Mouse (Mus musculus): ENCODE data around the gene Wwc2. TPM values are rescaled to one million over a fixed set of nuclear protein-coding genes. Genes with fewer than 3 reads are reported as not detected.

The Wwc2 gene
- polyA plus RNA-seq, 1 experiment from 2014 or later = 8.8 TPM

- Histone ChIP-seq H3K9ac (replicated peaks; ENCODE audit: low read length) (no peak overlapping the region), H3K9me3 (replicated peaks; ENCODE audit: control insufficient read depth, low read length) (no peaks in the 10 kb centered on the region), H3K4me2 (ENCODE audit: low read depth, low read length) (no peak overlapping the region), H3K27ac (replicated peaks; ENCODE audit: low read depth, low read length) (no peak overlapping the region), H3K4me3 (ENCODE audit: low read depth, low read length) (no peak overlapping the region), H3K27me3 (ENCODE audit: control insufficient read depth, insufficient read depth, low read length) (no peaks in the 10 kb centered on the region), H3K36me3 (replicated peaks; ENCODE audit: control insufficient read depth, insufficient read depth, low read depth, low read length) (no peaks in the 10 kb centered on the region), H3K4me1 (ENCODE audit: control insufficient read depth, insufficient read depth, low read length) (no peaks in the 10 kb centered on the region)
- no peak for DNase-seq (ENCODE audit: low spot score)
- WGBS = 73% methylated on average over 19 of the region's 19 CpGs
- ATAC-seq (replicated peaks; ENCODE audit: insufficient number of reproducible peaks, low FRiP score, low TSS enrichment, low read depth) = no peak
Observed at GRCm38 (mm10) chr8:47947672-47948618, 42.8 kb downstream of the Wwc2 start.

- Histone ChIP-seq H3K36me3 (replicated peaks; ENCODE audit: control insufficient read depth, insufficient read depth, low read depth, low read length) (no peaks in the 10 kb centered on the region), H3K27ac (replicated peaks; ENCODE audit: low read depth, low read length) (no peak overlapping the region), H3K27me3 (ENCODE audit: control insufficient read depth, insufficient read depth, low read length) (no peaks in the 10 kb centered on the region), H3K4me3 (ENCODE audit: low read depth, low read length) (no peak overlapping the region), H3K4me1 (ENCODE audit: control insufficient read depth, insufficient read depth, low read length) (no peaks in the 10 kb centered on the region), H3K9me3 (replicated peaks; ENCODE audit: control insufficient read depth, low read length) (no peaks in the 10 kb centered on the region), H3K9ac (replicated peaks; ENCODE audit: low read length) (no peak overlapping the region), H3K4me2 (ENCODE audit: low read depth, low read length) (no peak overlapping the region)
- WGBS = 68% methylated on average over 10 of the region's 10 CpGs
- ATAC-seq (replicated peaks; ENCODE audit: insufficient number of reproducible peaks, low FRiP score, low TSS enrichment, low read depth) = no peak
- no peak for DNase-seq (ENCODE audit: low spot score)
Observed at GRCm38 (mm10) chr8:47943049-47943448, 47.7 kb downstream of the Wwc2 start.

GRCm38 (mm10) chr8:47941028-47941427, 49.7 kb downstream of the Wwc2 start:
- Histone ChIP-seq H3K27me3 (ENCODE audit: control insufficient read depth, insufficient read depth, low read length) (no peaks in the 10 kb centered on the region), H3K4me3 (ENCODE audit: low read depth, low read length) (no peak overlapping the region), H3K27ac (replicated peaks; ENCODE audit: low read depth, low read length) (no peak overlapping the region), H3K9ac (replicated peaks; ENCODE audit: low read length) (no peak overlapping the region), H3K4me2 (ENCODE audit: low read depth, low read length) (no peak overlapping the region), H3K4me1 (ENCODE audit: control insufficient read depth, insufficient read depth, low read length) (no peaks in the 10 kb centered on the region), H3K36me3 (replicated peaks; ENCODE audit: control insufficient read depth, insufficient read depth, low read depth, low read length) (no peaks in the 10 kb centered on the region), H3K9me3 (replicated peaks; ENCODE audit: control insufficient read depth, low read length) (no peaks in the 10 kb centered on the region)
- WGBS = 67% methylated on average over 5 of the region's 5 CpGs
- no peak for ATAC-seq (replicated peaks; ENCODE audit: insufficient number of reproducible peaks, low FRiP score, low TSS enrichment, low read depth)
- DNase-seq (ENCODE audit: low spot score) = peak; percentile 29

GRCm38 (mm10) chr8:47939933-47940870, 50.5 kb downstream of the Wwc2 start:
- no peak overlapping the region for H3K4me3 ChIP-seq (ENCODE audit: low read depth, low read length)
- H3K36me3 ChIP-seq (replicated peaks; ENCODE audit: control insufficient read depth, insufficient read depth, low read depth, low read length) = no peaks in the 10 kb centered on the region
- H3K27ac ChIP-seq (replicated peaks; ENCODE audit: low read depth, low read length) = no peak overlapping the region
- no peaks in the 10 kb centered on the region for H3K9me3 ChIP-seq (replicated peaks; ENCODE audit: control insufficient read depth, low read length)
- H3K4me2 ChIP-seq (ENCODE audit: low read depth, low read length) = no peak overlapping the region
- 84% methylated on average over 10 of the region's 10 CpGs for WGBS
- ATAC-seq (replicated peaks; ENCODE audit: insufficient number of reproducible peaks, low FRiP score, low TSS enrichment, low read depth) (no peak), DNase-seq (ENCODE audit: low spot score) (no peak)
- no peaks in the 10 kb centered on the region for H3K27me3 ChIP-seq (ENCODE audit: control insufficient read depth, insufficient read depth, low read length)
- no peaks in the 10 kb centered on the region for H3K4me1 ChIP-seq (ENCODE audit: control insufficient read depth, insufficient read depth, low read length)
- H3K9ac ChIP-seq (replicated peaks; ENCODE audit: low read length) = no peak overlapping the region

GRCm38 (mm10) chr8:47939217-47939616, 51.5 kb downstream of the Wwc2 start:
- Histone ChIP-seq H3K9me3 (replicated peaks; ENCODE audit: control insufficient read depth, low read length) (no peaks in the 10 kb centered on the region), H3K36me3 (replicated peaks; ENCODE audit: control insufficient read depth, insufficient read depth, low read depth, low read length) (no peaks in the 10 kb centered on the region), H3K4me2 (ENCODE audit: low read depth, low read length) (no peak overlapping the region), H3K9ac (replicated peaks; ENCODE audit: low read length) (no peak overlapping the region), H3K27me3 (ENCODE audit: control insufficient read depth, insufficient read depth, low read length) (no peaks in the 10 kb centered on the region), H3K27ac (replicated peaks; ENCODE audit: low read depth, low read length) (no peak overlapping the region), H3K4me3 (ENCODE audit: low read depth, low read length) (no peak overlapping the region), H3K4me1 (ENCODE audit: control insufficient read depth, insufficient read depth, low read length) (no peaks in the 10 kb centered on the region)
- DNase-seq (ENCODE audit: low spot score) (no peak), ATAC-seq (replicated peaks; ENCODE audit: insufficient number of reproducible peaks, low FRiP score, low TSS enrichment, low read depth) (no peak)
- 83% methylated on average over 7 of the region's 7 CpGs for WGBS

- no peak overlapping the region for H3K27ac ChIP-seq (replicated peaks; ENCODE audit: low read depth, low read length)
- ATAC-seq (replicated peaks; ENCODE audit: insufficient number of reproducible peaks, low FRiP score, low TSS enrichment, low read depth) = no peak
- H3K27me3 ChIP-seq (ENCODE audit: control insufficient read depth, insufficient read depth, low read length) = no peaks in the 10 kb centered on the region
- no peaks in the 10 kb centered on the region for H3K36me3 ChIP-seq (replicated peaks; ENCODE audit: control insufficient read depth, insufficient read depth, low read depth, low read length)
- no peaks in the 10 kb centered on the region for H3K4me1 ChIP-seq (ENCODE audit: control insufficient read depth, insufficient read depth, low read length)
- H3K9ac ChIP-seq (replicated peaks; ENCODE audit: low read length) = no peak overlapping the region
- WGBS = 67% methylated on average over 9 of the region's 9 CpGs
- H3K4me2 ChIP-seq (ENCODE audit: low read depth, low read length) = no peak overlapping the region
- no peak for DNase-seq (ENCODE audit: low spot score)
- H3K4me3 ChIP-seq (ENCODE audit: low read depth, low read length) = no peak overlapping the region
- H3K9me3 ChIP-seq (replicated peaks; ENCODE audit: control insufficient read depth, low read length) = no peaks in the 10 kb centered on the region
Observed at GRCm38 (mm10) chr8:47936386-47936785, 54.3 kb downstream of the Wwc2 start.

GRCm38 (mm10) chr8:47935461-47935860, 55.3 kb downstream of the Wwc2 start:
- Histone ChIP-seq H3K36me3 (replicated peaks; ENCODE audit: control insufficient read depth, insufficient read depth, low read depth, low read length) (no peaks in the 10 kb centered on the region), H3K4me3 (ENCODE audit: low read depth, low read length) (no peak overlapping the region), H3K27ac (replicated peaks; ENCODE audit: low read depth, low read length) (no peak overlapping the region), H3K9ac (replicated peaks; ENCODE audit: low read length) (no peak overlapping the region), H3K4me2 (ENCODE audit: low read depth, low read length) (no peak overlapping the region), H3K27me3 (ENCODE audit: control insufficient read depth, insufficient read depth, low read length) (no peaks in the 10 kb centered on the region), H3K4me1 (ENCODE audit: control insufficient read depth, insufficient read depth, low read length) (0 out of 2 replicates have a peak, but pooled peaks cover 2% of the 10 kb centered on the region), H3K9me3 (replicated peaks; ENCODE audit: control insufficient read depth, low read length) (no peaks in the 10 kb centered on the region)
- 86% methylated on average over 5 of the region's 5 CpGs for WGBS
- ATAC-seq (replicated peaks; ENCODE audit: insufficient number of reproducible peaks, low FRiP score, low TSS enrichment, low read depth) (no peak), DNase-seq (ENCODE audit: low spot score) (no peak)

All from embryonic facial prominence, embryonic 11.5 days (tissue).